Mouse (Mus musculus) embryonic facial prominence, embryonic 15.5 days (tissue): ENCODE results near the gene Nup210. TPM values are rescaled to one million over a fixed set of nuclear protein-coding genes. Genes with fewer than 3 reads are reported as not detected.
A peak's percentile ranks its signal among the peaks of the same experiment; 100 is the strongest.

Experiments
- ATAC-seq: fragments of 200-750 bp; cut with Nextera tagmentation; 2 replicates; pipeline ENCODE4 v1.8.0; 2017; ENCODE audit warnings: low read depth, moderate TSS enrichment; ENCODE audit not compliant: insufficient number of reproducible peaks, low FRiP score, low TSS enrichment
- H3K27ac ChIP-seq: fragments of 300-500 bp; sonication (generic); replicated peaks from 2 replicates; pipeline ENCODE4 v1.5.1; 2015; ENCODE audit warnings: mild to moderate bottlenecking, inconsistent platforms
- H3K27me3 ChIP-seq: fragments of 300-500 bp; sonication (generic); 2 replicates; pipeline ENCODE4 v1.6.1; 2015; ENCODE audit warnings: inconsistent platforms
- H3K36me3 ChIP-seq: fragments of 300-500 bp; sonication (generic); 2 replicates; pipeline ENCODE4 v1.6.1; 2015; ENCODE audit warnings: mild to moderate bottlenecking, inconsistent platforms
- H3K4me1 ChIP-seq: fragments of 300-500 bp; sonication (generic); 2 replicates; pipeline ENCODE4 v1.6.1; 2015; ENCODE audit warnings: inconsistent platforms
- H3K4me2 ChIP-seq: fragments of 300-500 bp; sonication (generic); replicated peaks from 2 replicates; pipeline ENCODE4 v1.6.1; 2015; ENCODE audit warnings: mild to moderate bottlenecking, inconsistent platforms
- H3K4me3 ChIP-seq: fragments of 300-500 bp; sonication (generic); replicated peaks from 2 replicates; pipeline ENCODE4 v1.5.1; 2015; ENCODE audit warnings: mild to moderate bottlenecking, inconsistent platforms
- H3K9ac ChIP-seq: fragments of 300-500 bp; sonication (generic); 2 replicates; pipeline ENCODE4 v1.6.1; 2015; ENCODE audit warnings: inconsistent platforms
- H3K9me3 ChIP-seq: fragments of 300-500 bp; sonication (generic); replicated peaks from 2 replicates; pipeline ENCODE4 v1.6.1; 2016; ENCODE audit warnings: inconsistent platforms
- WGBS: fragments of 180-500 bp; shearing (Covaris S2); methylation state at CpG from one replicate; pipeline ENCODE4 v1.1.7; 2015; 5-methylcytosine and 5-hydroxymethylcytosine counted together
- polyA plus RNA-seq: library from polyadenylated mRNA; unstranded; fragments of >200 nt; fragmentation: Nextera tagmentation; extraction: Ambion mirVana; gene quantifications from 2 replicates; pipeline ENCODE4 v1.2.1, GENCODE M21; 2015

Gene Nup210
- polyA plus RNA-seq, 1 experiment from 2014 or later: 9.2 TPM

DNA sequence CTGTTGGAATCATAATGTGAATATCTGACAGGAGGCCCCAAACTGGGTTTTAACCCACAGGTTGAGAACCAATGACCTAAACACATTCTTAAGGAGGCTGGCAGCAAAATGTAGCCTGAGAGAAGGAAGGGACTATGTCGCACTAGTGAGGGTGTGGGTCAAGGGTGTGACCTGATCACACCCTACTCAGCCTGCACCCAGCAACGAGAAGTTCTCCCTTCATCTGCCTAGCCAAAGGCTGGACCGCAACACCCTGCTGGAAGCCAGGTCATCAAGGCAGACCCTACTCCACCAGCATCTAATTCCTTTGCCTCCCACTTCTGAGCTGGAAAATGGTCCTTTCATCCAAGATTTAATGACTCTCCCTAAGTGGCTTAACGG lies 776 bp downstream of the Nup210 start:
- H3K4me2 ChIP-seq: peak overlapping the region; percentile 100
- no peaks in the 10 kb centered on the region for H3K9me3 ChIP-seq
- peaks cover 18% of the 10 kb centered on the region for H3K4me1 ChIP-seq
- peak overlapping the region; percentile 63 for H3K4me3 ChIP-seq
- peaks cover 11% of the 10 kb centered on the region for H3K27me3 ChIP-seq
- 0 out of 2 replicates have a peak overlapping the region, but pooled peaks have one; percentile 17 for H3K27ac ChIP-seq
- H3K36me3 ChIP-seq: no peaks in the 10 kb centered on the region
- ATAC-seq: no peak
- WGBS: 31% methylated on average over 4 of the region's 4 CpGs
- no peak overlapping the region for H3K9ac ChIP-seq

DNA sequence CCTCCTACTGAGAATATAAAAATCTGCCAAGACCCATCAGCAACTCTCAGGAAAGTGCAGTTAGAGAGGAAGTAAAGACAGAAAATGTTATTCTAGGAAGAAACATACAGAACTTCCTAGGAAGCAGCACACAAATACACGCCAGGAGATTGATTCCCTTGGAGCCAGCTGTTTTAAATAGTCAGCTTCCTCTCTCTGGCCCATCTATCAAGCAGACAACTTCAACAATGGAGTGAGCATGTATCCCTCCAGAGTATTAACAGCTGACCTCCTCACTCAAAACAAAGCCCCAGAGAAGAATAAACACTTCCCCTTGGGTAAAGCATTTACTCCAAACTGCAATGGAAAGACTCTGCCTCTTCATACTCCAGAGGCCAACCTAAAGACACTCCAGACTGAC lies 1.5 kb downstream of the Nup210 start:
- peaks cover 11% of the 10 kb centered on the region for H3K27me3 ChIP-seq
- 22% methylated on average over 1 of the region's 1 CpGs for WGBS
- H3K4me2 ChIP-seq: no peak overlapping the region

GRCm38 (mm10) chr6:91114716-91115115 lies 1.9 kb downstream of the Nup210 start:
- no peak for ATAC-seq
- WGBS: 27% methylated on average over 2 of the region's 2 CpGs
- Histone ChIP-seq H3K9me3 (no peaks in the 10 kb centered on the region), H3K4me2 (no peak overlapping the region), H3K36me3 (no peaks in the 10 kb centered on the region), H3K27me3 (peaks cover 11% of the 10 kb centered on the region), H3K4me1 (peaks cover 18% of the 10 kb centered on the region), H3K4me3 (no peak overlapping the region), H3K9ac (no peak overlapping the region), H3K27ac (no peak overlapping the region)

More for the DNA sequence above, 1.5 kb downstream of the Nup210 start:
- no peak overlapping the region for H3K9ac ChIP-seq
- no peaks in the 10 kb centered on the region for H3K36me3 ChIP-seq
- no peaks in the 10 kb centered on the region for H3K9me3 ChIP-seq
- no peak overlapping the region for H3K4me3 ChIP-seq
- H3K4me1 ChIP-seq: peaks cover 18% of the 10 kb centered on the region
- H3K27ac ChIP-seq: no peak overlapping the region; the same call in 1 of the 2 replicates
- no peak for ATAC-seq

DNA sequence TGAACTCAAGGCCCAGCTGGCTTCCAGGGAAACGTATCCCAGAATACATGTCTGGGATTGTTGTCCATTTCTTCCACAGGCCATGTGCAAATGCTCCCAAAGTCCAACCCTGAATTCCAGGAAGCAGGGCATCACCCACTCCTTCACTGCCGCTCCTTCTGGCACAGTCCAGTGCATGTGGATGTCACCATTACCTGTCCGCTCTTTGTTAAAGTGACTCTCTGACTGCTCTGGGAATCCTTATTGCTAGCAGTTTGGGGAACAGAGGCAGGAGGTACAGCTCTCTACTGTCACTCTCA lies 4.7 kb downstream of the Nup210 start:
- 91% methylated on average over 3 of the region's 3 CpGs for WGBS
- no peak for ATAC-seq
- peaks cover 11% of the 10 kb centered on the region for H3K4me1 ChIP-seq
- H3K4me2 ChIP-seq: no peak overlapping the region
- no peaks in the 10 kb centered on the region for H3K36me3 ChIP-seq
- no peaks in the 10 kb centered on the region for H3K9me3 ChIP-seq
- H3K27ac ChIP-seq: no peak overlapping the region
- peaks cover 3% of the 10 kb centered on the region for H3K27me3 ChIP-seq
- H3K4me3 ChIP-seq: no peak overlapping the region
- H3K9ac ChIP-seq: no peak overlapping the region

DNA sequence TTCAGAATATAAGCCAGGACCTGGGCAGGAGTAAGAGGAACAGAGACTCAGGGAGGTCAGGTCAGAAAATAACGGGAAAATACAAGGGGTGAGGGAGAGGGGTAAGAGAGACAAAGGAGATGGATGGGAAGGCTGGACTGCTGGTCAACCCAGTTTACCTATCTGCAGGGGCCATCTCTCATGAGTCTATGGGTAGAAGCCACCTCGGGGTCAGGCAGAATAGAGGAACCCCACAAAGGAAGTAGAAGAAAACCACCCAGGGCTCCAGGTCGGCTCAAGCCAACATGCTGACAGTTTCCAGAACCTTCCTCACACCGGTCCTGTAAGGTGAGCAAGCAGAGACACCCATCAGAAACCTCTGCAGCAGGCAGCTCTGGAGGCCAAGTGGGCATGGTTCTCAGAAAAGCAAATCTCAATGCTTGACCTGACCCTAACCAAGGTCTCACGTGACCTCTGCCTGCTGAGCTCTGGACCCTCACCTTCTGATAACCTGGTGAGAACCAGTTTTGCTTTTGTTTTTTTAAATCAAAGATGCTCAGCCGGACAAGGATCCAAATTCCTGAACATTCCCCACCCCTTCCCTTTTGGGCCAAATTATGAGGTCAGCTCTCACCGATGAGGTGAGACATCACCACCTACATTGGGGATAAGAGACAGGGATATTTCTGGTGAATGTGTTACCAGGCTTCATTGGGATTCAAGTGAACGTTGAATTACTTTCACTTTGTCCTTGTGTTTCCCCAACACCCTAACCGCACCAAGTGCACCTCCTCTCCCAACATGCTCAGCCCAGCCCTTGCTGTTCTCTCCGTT lies 5.3 kb downstream of the Nup210 start:
- H3K4me2 ChIP-seq: no peak overlapping the region
- no peaks in the 10 kb centered on the region for H3K9me3 ChIP-seq
- H3K4me1 ChIP-seq: peaks cover 7% of the 10 kb centered on the region
- no peak for ATAC-seq
- H3K36me3 ChIP-seq: no peaks in the 10 kb centered on the region
- no peak overlapping the region for H3K27ac ChIP-seq
- H3K4me3 ChIP-seq: no peak overlapping the region
- WGBS: 83% methylated on average over 10 of the region's 10 CpGs
- H3K27me3 ChIP-seq: peaks cover under 1% of the 10 kb centered on the region
- no peak overlapping the region for H3K9ac ChIP-seq

- no peak overlapping the region for H3K4me2 ChIP-seq
- ATAC-seq: no peak
- 62% methylated on average over 13 of the region's 13 CpGs for WGBS
- no peaks in the 10 kb centered on the region; the same call in 1 of the 2 replicates for H3K27me3 ChIP-seq
- peaks cover 2% of the 10 kb centered on the region; the same call in 1 of the 2 replicates for H3K4me1 ChIP-seq
- no peak overlapping the region for H3K4me3 ChIP-seq
- H3K27ac ChIP-seq: no peak overlapping the region
- H3K9ac ChIP-seq: no peak overlapping the region
- H3K9me3 ChIP-seq: no peaks in the 10 kb centered on the region
- H3K36me3 ChIP-seq: no peaks in the 10 kb centered on the region
These were observed 6.2 kb downstream of the Nup210 start for GRCm38 (mm10) chr6:91110323-91111020.

- Histone ChIP-seq H3K4me1 (peaks cover 2% of the 10 kb centered on the region; the same call in 1 of the 2 replicates), H3K4me3 (no peak overlapping the region), H3K36me3 (no peaks in the 10 kb centered on the region), H3K27ac (no peak overlapping the region), H3K27me3 (no peaks in the 10 kb centered on the region; the same call in 1 of the 2 replicates), H3K9me3 (no peaks in the 10 kb centered on the region), H3K4me2 (no peak overlapping the region), H3K9ac (no peak overlapping the region)
- no peak for ATAC-seq
These were observed 7.1 kb downstream of the Nup210 start for GRCm38 (mm10) chr6:91109489-91109888.

DNA sequence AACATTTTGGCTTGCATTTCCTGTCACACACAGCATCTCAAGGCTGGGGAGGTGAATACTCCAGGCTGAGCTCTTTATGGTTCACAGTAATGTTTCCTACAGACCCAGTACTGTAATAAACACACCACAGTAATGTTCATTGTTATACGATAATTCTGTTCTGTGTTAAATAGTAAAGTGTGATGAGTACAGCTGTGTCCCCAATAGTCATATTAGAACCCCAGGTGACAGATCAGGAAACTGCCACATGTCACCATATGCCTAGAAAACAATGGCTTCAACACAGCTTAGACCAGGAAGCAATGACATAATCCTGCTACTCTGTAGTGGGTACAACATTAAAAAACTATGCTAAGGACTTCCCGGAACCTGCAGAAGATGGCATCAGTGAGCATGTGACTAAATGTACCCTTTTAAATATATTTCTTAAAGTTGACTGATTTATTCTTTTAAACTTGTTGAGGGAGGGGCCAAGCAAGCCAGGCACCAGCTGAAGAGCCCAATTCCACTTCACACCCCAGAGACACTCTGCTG lies 7.6 kb downstream of the Nup210 start:
- Histone ChIP-seq H3K27me3 (no peaks in the 10 kb centered on the region), H3K4me1 (0 out of 2 replicates have a peak, but pooled peaks cover 4% of the 10 kb centered on the region), H3K4me2 (no peak overlapping the region), H3K9me3 (no peaks in the 10 kb centered on the region), H3K36me3 (no peaks in the 10 kb centered on the region), H3K9ac (no peak overlapping the region), H3K27ac (no peak overlapping the region), H3K4me3 (no peak overlapping the region)
- 92% methylated on average over 2 of the region's 2 CpGs for WGBS
- no peak for ATAC-seq

DNA sequence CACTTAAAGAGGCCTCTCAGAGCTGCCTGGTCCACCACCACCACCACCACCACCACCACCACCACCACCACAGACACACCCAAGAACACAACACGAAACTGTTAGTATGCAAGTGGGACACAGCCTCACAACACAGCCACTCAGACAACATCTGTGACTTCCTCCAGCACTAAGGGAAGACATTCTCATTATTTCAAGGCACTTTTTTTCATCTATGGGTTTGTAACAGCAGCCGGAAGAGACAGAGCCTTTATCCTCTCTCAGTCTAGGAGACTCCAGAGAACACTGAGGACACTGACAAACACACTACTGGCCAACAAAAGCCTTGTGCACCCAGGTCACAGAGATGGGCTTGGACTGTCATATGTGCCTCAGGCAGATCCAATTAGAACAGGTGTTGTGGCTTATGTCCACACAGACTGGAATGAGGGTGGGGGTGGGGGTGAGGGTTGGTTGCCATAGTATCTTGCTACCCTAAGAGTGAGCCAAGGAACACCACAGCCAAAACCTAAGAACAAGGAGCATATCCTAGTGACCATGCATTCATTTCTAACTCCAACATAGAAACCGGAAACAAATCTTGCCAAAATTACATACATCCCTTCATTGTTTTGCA lies 8.2 kb downstream of the Nup210 start:
- WGBS: 67% methylated on average over 3 of the region's 3 CpGs
- H3K36me3 ChIP-seq: no peaks in the 10 kb centered on the region
- H3K27ac ChIP-seq: no peak overlapping the region
- no peak overlapping the region for H3K4me2 ChIP-seq
- H3K4me1 ChIP-seq: 0 out of 2 replicates have a peak, but pooled peaks cover 4% of the 10 kb centered on the region
- no peak for ATAC-seq
- no peak overlapping the region for H3K4me3 ChIP-seq
- H3K9me3 ChIP-seq: no peaks in the 10 kb centered on the region
- H3K9ac ChIP-seq: no peak overlapping the region
- H3K27me3 ChIP-seq: no peaks in the 10 kb centered on the region

DNA sequence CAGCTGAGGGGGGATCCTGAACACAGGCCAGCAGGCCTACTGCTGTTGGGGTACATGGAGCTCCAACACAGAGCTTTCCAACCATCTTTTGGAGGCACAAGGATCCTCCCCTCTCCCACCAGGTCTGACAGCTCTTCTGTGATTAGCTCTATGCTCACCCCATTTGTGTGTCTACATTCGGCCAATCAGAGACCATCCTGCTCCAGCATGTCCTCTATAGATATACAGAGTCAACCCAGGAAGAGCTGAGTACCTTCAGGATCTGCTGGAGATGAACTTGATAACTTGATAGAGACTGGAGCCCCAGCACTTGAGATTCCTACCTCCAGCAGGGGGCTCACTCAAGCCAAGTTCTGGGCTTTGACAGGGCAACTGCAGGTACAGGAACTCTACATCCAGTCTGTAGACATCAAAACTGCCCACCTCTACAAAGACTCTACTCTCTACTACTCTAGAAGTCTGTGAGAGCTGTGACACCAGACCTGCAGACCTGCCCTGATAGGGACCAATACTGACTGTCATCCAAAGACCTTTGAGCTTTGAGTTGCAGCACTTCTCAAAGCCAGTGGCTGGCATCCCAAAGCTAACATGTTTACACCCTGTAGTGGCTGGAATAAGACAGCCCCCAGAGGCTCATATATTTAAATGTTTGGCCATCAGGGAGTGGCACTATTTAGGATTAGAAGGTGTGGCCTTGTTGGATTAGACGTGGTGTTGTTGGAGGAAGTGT lies 11.1 kb downstream of the Nup210 start:
- H3K36me3 ChIP-seq: no peaks in the 10 kb centered on the region
- H3K27me3 ChIP-seq: no peaks in the 10 kb centered on the region
- H3K4me3 ChIP-seq: no peak overlapping the region
- H3K4me1 ChIP-seq: 0 out of 2 replicates have a peak, but pooled peaks cover 4% of the 10 kb centered on the region
- H3K27ac ChIP-seq: no peak overlapping the region
- no peak overlapping the region for H3K4me2 ChIP-seq
- H3K9ac ChIP-seq: no peak overlapping the region
- no peaks in the 10 kb centered on the region for H3K9me3 ChIP-seq
- no peak for ATAC-seq
- 93% methylated on average over 2 of the region's 2 CpGs for WGBS
